14 mouse cellular contexts compared by ENCODE assay signal in genomic region chr14:78824013-78824412, GRCm38 (mm10).
"Had no signal": no experiment of that assay in that cellular context is flagged by ENCODE, and none has a peak within 500 bp of the region (broad histone marks: within the 10 kb centered on the region; RNA-seq: fewer than 3 reads in every experiment).

No protein-coding gene starts in this region.

- H3K4me3 ChIP-seq: limb, embryonic 10.5 days; liver, embryonic 15.5 days; megakaryocyte, embryonic 14.5 days; stomach, embryonic 15.5 days had no signal

- DNase-seq: kidney, adult 8-10 months; kidney, postnatal 25 days; lung, adult 2 months; lung, postnatal 10 days; thymus, postnatal 4 days had no signal

- H3K9me3 ChIP-seq: limb, embryonic 10.5 days; liver, embryonic 15.5 days; megakaryocyte, embryonic 14.5 days; stomach, embryonic 15.5 days had no signal

- H3K27ac ChIP-seq: limb, embryonic 10.5 days; liver, embryonic 15.5 days; macrophage; stomach, embryonic 15.5 days had no signal

- ATAC-seq: intestine, embryonic 16.5 days; midbrain, embryonic 16.5 days had no signal

- H3K9ac ChIP-seq: liver, embryonic 15.5 days; stomach, embryonic 15.5 days had no signal

- H3K36me3 ChIP-seq: limb, embryonic 10.5 days; liver, embryonic 15.5 days; stomach, embryonic 15.5 days had no signal

- H3K4me1 ChIP-seq: limb, embryonic 10.5 days; liver, embryonic 15.5 days; megakaryocyte, embryonic 14.5 days; stomach, embryonic 15.5 days had no signal

- H3K27me3 ChIP-seq: liver, embryonic 15.5 days; stomach, embryonic 15.5 days had no signal

- H3K4me2 ChIP-seq: liver, embryonic 11.5 days; liver, embryonic 15.5 days; midbrain, embryonic 11.5 days; stomach, embryonic 15.5 days had no signal
